Mouse (Mus musculus) erythroblast, embryonic 14.5 days (primary cell): Measurements from ENCODE around the gene Gmnc.

Source experiments
- GATA1 ChIP-seq: IDR thresholded peaks from 2 replicates; pipeline ENCODE4 v1.6.1; 2012; ENCODE audit warnings: low read length, inconsistent platforms, mixed read lengths
- TAL1 ChIP-seq: IDR thresholded peaks from 3 replicates; pipeline ENCODE4 v1.6.1; 2012; ENCODE audit warnings: low read length, inconsistent platforms, mixed read lengths

DNA sequence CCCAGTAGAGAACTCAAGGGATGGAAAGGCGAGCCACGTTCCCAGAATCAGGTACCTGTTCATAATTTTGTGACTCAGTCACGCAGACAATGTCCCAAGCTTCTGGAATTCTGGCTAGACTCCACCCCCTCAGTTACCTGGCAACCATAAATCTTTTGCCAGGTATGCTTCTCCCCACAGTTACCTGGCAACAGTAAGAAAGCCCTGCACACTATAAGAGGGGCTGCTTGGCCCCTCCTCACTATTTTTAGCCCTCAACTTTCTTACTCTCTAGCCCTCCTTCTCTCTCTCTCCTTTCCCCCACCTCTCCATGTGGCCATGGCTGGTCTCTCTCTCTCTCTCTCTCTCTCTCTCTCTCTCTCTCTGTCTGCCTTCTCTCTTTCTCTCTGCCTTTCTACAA is 114.6 kb downstream of the Gmnc start:
- TF ChIP-seq TAL1 (no peak), GATA1 (no peak)
